ENCODE assay signal across 19 mouse cellular contexts in the genomic region with DNA sequence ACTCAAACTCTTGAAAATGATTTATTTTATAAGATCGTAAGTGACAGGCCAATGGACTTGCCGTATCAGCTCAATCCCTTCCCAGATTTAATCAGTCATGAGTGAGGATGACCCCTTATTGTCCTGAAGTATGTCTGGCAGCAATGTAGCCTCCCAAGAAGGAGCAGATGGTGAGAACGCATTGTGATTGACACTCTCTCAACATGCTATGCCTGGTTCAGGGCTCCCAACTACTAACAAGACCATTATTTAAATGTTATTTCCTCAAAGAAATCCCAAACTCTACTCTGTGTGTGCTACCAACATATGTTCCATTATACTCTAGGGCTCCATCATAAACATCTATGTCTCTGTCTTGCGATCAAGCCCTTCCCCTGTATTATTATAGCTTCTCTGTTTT.
"Had no signal": no experiment of that assay in that cellular context is flagged by ENCODE, and none has a peak within 500 bp of the region (broad histone marks: within the 10 kb centered on the region; RNA-seq: fewer than 3 reads in every experiment).

No protein-coding gene starts in this region.

- ATAC-seq: liver, embryonic 12.5 days had no signal

- H3K9me3 ChIP-seq: limb, embryonic 10.5 days; limb, embryonic 13.5 days; liver, embryonic 12.5 days; liver, embryonic 15.5 days; lung, embryonic 15.5 days; stomach, embryonic 15.5 days had no signal

- H3K27ac ChIP-seq: kidney, postnatal 0 days; layer of hippocampus, adult 2 months; limb, embryonic 10.5 days; limb, embryonic 13.5 days; liver, embryonic 12.5 days; liver, embryonic 15.5 days; lung, embryonic 15.5 days; stomach, embryonic 15.5 days had no signal

- H3K27me3 ChIP-seq: limb, embryonic 13.5 days; liver, embryonic 12.5 days; liver, embryonic 15.5 days; lung, embryonic 15.5 days; stomach, embryonic 15.5 days had no signal

- H3K4me2 ChIP-seq: limb, embryonic 13.5 days; liver, embryonic 12.5 days; liver, embryonic 15.5 days; lung, embryonic 15.5 days; midbrain, embryonic 11.5 days; stomach, embryonic 15.5 days had no signal

- H3K9ac ChIP-seq: limb, embryonic 13.5 days; liver, embryonic 12.5 days; liver, embryonic 15.5 days; lung, embryonic 15.5 days; stomach, embryonic 15.5 days had no signal

- DNase-seq: kidney, postnatal 25 days; layer of hippocampus, adult 9-11 months; liver; lung, adult 18-20 months; lung, postnatal 10 days; lung, postnatal 4 days; midbrain, embryonic 14.5 days; right cerebral cortex, postnatal 25 days; spleen, adult 18-20 months; thymus, postnatal 25 days had no signal

- H3K4me3 ChIP-seq: layer of hippocampus, adult 2 months; limb, embryonic 10.5 days; limb, embryonic 13.5 days; liver, embryonic 12.5 days; liver, embryonic 15.5 days; lung, embryonic 15.5 days; stomach, embryonic 15.5 days had no signal

- H3K36me3 ChIP-seq: limb, embryonic 10.5 days; limb, embryonic 13.5 days; liver, embryonic 12.5 days; liver, embryonic 15.5 days; lung, embryonic 15.5 days; stomach, embryonic 15.5 days had no signal

- H3K4me1 ChIP-seq: limb, embryonic 10.5 days; limb, embryonic 13.5 days; liver, embryonic 12.5 days; liver, embryonic 15.5 days; lung, embryonic 15.5 days; stomach, embryonic 15.5 days had no signal
